Mouse (Mus musculus): ENCODE data around the gene Ccdc80. TPM values are rescaled to one million over a fixed set of nuclear protein-coding genes. Genes with fewer than 3 reads are reported as not detected.
A peak's percentile ranks its signal among the peaks of the same experiment; 100 is the strongest.

The Ccdc80 gene
- 103 and 105 TPM in 2 replicates for polyA plus RNA-seq (2014; fragmentation: Nextera tagmentation; extraction: Ambion mirVana)

DNA sequence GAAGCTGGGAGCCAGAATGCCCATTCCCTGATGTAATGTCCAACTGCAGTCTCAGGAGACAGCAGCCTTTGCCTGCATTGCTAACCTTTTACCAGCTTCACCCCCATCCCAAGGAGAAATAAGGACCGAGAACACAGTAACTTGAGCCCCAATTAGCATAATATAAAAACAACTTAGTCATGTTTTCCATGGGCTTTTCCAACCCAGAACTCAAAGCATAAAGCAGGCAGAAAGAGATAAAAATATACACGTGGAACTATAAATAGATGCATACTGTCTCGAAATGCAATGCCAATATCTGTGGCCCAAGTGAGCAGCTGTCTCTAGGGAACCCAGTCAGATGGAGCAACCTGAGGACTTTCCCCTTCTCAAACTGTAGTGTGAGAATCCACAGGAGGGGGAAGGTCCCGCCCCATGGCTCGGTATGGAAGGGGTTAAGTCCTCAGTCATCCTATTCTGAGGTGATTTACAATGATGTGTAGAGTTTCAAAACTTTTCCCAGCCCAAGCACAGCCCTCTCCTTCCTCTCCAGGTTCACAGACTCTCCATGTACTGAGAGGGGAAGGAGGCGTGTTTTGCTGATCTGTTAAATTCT lies at the start of gene Ccdc80:
Gene Ccdc80 (plus strand): TSS at position 266 of the 595 bp plus-strand sequence.
- H3K27ac ChIP-seq (replicated peaks; ENCODE audit: low read depth, low read length): peak within 1 kb of the TSS; percentile 86
- 5% methylated on average over 6 of the region's 6 CpGs for WGBS
- H3K36me3 ChIP-seq (ENCODE audit: control insufficient read depth, insufficient read depth, low read length): no peaks in the 10 kb centered on the region
- H3K9ac ChIP-seq (ENCODE audit: low read depth, low read length): peak within 1 kb of the TSS; percentile 71
- no peaks in the 10 kb centered on the region for H3K27me3 ChIP-seq (replicated peaks; ENCODE audit: control insufficient read depth, insufficient read depth, low read length)
- peak; percentile 88 for DNase-seq (ENCODE audit: low spot score)
- peak within 1 kb of the TSS; percentile 66 for H3K4me2 ChIP-seq (ENCODE audit: low read depth, low read length)
- no peaks in the 10 kb centered on the region for H3K9me3 ChIP-seq (ENCODE audit: control insufficient read depth, low read length)
- ATAC-seq (ENCODE audit: low read depth): peak; percentile 87
- peaks cover 24% of the 10 kb centered on the region for H3K4me1 ChIP-seq (ENCODE audit: control insufficient read depth, insufficient read depth, low read length)
- peak within 1 kb of the TSS; percentile 45 for H3K4me3 ChIP-seq (ENCODE audit: low read depth, low read length)

DNA sequence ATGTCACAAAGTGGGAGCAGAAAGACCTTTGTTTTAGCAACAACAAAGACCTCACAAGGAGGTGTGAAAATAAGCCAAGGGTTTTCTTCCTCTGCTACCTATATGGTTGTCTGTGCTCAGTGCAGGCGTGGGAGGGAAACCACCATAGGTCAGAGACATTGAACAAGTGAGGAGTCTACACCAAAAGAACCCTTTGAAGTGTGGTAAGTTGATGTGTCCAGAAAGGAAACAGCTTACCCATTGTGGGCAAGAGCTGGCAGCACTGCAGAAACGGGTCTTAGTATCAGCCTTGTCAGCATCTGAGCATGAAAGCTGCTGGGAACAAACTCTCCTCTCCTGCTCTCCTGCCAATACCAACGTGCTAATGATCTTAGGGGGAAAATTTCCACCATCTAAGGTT lies 48.4 kb upstream of the Ccdc80 start:
- Histone ChIP-seq H3K27me3 (replicated peaks; ENCODE audit: control insufficient read depth, insufficient read depth, low read length) (no peaks in the 10 kb centered on the region), H3K4me1 (ENCODE audit: control insufficient read depth, insufficient read depth, low read length) (no peaks in the 10 kb centered on the region), H3K9me3 (ENCODE audit: control insufficient read depth, low read length) (no peaks in the 10 kb centered on the region), H3K36me3 (ENCODE audit: control insufficient read depth, insufficient read depth, low read length) (no peaks in the 10 kb centered on the region), H3K4me2 (ENCODE audit: low read depth, low read length) (no peak overlapping the region), H3K9ac (ENCODE audit: low read depth, low read length) (no peak overlapping the region), H3K4me3 (ENCODE audit: low read depth, low read length) (no peak overlapping the region), H3K27ac (replicated peaks; ENCODE audit: low read depth, low read length) (no peak overlapping the region)
- 57% methylated on average over 3 of the region's 3 CpGs for WGBS
- DNase-seq (ENCODE audit: low spot score): peak; percentile 11
- no peak for ATAC-seq (ENCODE audit: low read depth)

DNA sequence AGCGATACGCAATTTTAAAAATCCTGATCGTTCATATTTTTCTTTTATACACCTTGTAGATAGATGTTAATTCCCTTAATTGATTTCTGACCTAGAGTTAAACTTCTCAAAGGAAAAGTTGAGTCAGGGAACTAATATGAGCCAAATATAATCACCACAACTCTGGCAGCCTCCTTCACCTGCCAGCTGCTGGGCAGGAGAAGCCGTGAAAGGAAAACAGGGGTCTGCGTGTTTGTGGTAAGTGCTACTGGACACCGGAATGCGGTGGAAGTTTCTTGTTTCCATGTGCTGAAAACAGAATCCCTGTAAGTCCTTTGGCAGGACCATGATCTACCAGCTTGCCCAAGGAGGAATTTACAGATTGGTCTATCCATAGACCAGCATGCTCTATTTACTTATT lies 36.0 kb upstream of the Ccdc80 start:
- H3K27me3 ChIP-seq (replicated peaks; ENCODE audit: control insufficient read depth, insufficient read depth, low read length): no peaks in the 10 kb centered on the region
- peak; percentile 13 for DNase-seq (ENCODE audit: low spot score)
- WGBS: 87% methylated on average over 7 of the region's 7 CpGs
- ATAC-seq (ENCODE audit: low read depth): no peak
- no peak overlapping the region for H3K4me2 ChIP-seq (ENCODE audit: low read depth, low read length)
- no peaks in the 10 kb centered on the region for H3K4me1 ChIP-seq (ENCODE audit: control insufficient read depth, insufficient read depth, low read length)
- no peaks in the 10 kb centered on the region for H3K9me3 ChIP-seq (ENCODE audit: control insufficient read depth, low read length)
- no peak overlapping the region for H3K9ac ChIP-seq (ENCODE audit: low read depth, low read length)
- H3K36me3 ChIP-seq (ENCODE audit: control insufficient read depth, insufficient read depth, low read length): no peaks in the 10 kb centered on the region
- no peak overlapping the region for H3K27ac ChIP-seq (replicated peaks; ENCODE audit: low read depth, low read length)
- H3K4me3 ChIP-seq (ENCODE audit: low read depth, low read length): no peak overlapping the region

DNA sequence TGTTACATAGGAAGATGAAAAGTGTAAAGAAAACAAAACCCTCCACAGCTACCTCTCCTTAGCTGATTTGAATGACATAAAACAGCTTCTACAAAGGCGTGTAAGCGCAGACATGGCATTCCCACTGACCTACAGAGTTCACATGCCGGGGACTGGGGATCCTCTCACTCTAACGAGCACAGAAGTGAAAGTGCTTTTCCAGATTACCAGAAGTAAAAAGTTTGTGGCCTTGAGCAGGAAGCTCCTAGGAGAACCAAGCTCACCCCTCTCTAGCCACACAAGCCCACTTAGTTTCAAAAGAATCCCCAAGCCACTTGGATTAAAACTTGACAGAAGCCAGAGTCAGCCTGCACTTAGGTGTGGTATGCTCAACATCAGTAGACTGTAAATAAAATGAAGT lies 35.3 kb upstream of the Ccdc80 start:
- DNase-seq (ENCODE audit: low spot score) (no peak), ATAC-seq (ENCODE audit: low read depth) (no peak)
- Histone ChIP-seq H3K9me3 (ENCODE audit: control insufficient read depth, low read length) (no peaks in the 10 kb centered on the region), H3K27ac (replicated peaks; ENCODE audit: low read depth, low read length) (no peak overlapping the region), H3K4me3 (ENCODE audit: low read depth, low read length) (no peak overlapping the region), H3K9ac (ENCODE audit: low read depth, low read length) (no peak overlapping the region), H3K4me2 (ENCODE audit: low read depth, low read length) (no peak overlapping the region), H3K27me3 (replicated peaks; ENCODE audit: control insufficient read depth, insufficient read depth, low read length) (no peaks in the 10 kb centered on the region), H3K4me1 (ENCODE audit: control insufficient read depth, insufficient read depth, low read length) (no peaks in the 10 kb centered on the region), H3K36me3 (ENCODE audit: control insufficient read depth, insufficient read depth, low read length) (no peaks in the 10 kb centered on the region)
- WGBS: 71% methylated on average over 4 of the region's 4 CpGs

DNA sequence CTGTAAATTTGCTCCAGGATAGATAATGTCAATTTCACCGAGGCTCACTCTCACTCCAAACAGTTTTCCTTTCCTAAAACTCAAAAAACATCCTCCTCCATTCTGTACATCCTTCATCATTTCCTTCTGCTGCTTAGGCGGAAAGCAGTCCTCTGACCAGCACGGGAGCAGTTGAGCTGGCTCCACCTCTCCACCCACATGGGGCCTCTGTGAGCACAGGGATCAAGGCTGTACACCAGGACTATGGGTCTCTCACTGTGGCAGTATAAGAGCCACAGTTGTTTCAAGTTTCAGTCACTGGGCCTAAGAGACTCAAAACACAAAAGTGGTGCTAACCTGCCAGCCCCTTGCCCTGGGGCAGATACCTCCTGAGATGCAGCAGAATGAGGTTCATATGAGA lies 32.1 kb upstream of the Ccdc80 start:
- WGBS: 42% methylated on average over 3 of the region's 3 CpGs
- Histone ChIP-seq H3K36me3 (ENCODE audit: control insufficient read depth, insufficient read depth, low read length) (no peaks in the 10 kb centered on the region), H3K4me1 (ENCODE audit: control insufficient read depth, insufficient read depth, low read length) (no peaks in the 10 kb centered on the region), H3K4me3 (ENCODE audit: low read depth, low read length) (no peak overlapping the region), H3K4me2 (ENCODE audit: low read depth, low read length) (no peak overlapping the region), H3K9me3 (ENCODE audit: control insufficient read depth, low read length) (no peaks in the 10 kb centered on the region), H3K9ac (ENCODE audit: low read depth, low read length) (no peak overlapping the region), H3K27me3 (replicated peaks; ENCODE audit: control insufficient read depth, insufficient read depth, low read length) (no peaks in the 10 kb centered on the region), H3K27ac (replicated peaks; ENCODE audit: low read depth, low read length) (no peak overlapping the region)
- ATAC-seq (ENCODE audit: low read depth) (no peak), DNase-seq (ENCODE audit: low spot score) (no peak)

DNA sequence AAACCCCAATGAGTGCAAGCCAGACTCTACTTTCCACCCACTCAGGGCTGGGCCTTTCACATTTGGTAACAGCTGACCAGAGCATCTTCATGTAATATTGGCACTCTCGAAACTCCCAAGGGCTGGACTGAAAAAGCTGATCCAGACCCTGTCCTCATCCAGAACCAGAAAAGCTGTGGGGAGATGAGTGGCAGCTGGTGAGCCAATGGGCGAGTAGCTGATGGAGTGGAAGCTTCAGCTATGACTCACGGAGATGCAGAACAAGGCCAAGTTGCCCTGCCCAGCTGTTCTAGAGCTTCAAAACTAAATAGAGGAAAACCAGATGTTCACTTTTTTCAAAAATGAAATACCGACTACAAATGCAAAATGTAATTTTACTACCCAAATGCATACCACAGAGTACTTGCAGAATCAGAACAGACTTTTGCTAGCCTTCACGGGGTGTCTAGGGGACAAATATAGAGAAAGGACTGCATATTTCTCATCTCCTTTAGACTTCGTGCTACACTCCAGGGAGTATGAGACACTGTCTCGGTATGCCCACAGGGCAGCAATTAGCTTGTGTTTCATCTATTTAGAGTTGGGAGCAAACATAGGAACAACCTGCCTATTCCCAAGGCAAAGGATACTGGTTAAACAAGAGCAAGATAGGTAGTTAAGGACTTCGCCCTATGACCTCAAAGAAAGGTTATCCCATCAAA lies 22.7 kb upstream of the Ccdc80 start:
- no peak overlapping the region for H3K27ac ChIP-seq (replicated peaks; ENCODE audit: low read depth, low read length)
- no peak overlapping the region for H3K4me2 ChIP-seq (ENCODE audit: low read depth, low read length)
- DNase-seq (ENCODE audit: low spot score): no peak
- WGBS: 55% methylated on average over 8 of the region's 8 CpGs
- no peaks in the 10 kb centered on the region for H3K36me3 ChIP-seq (ENCODE audit: control insufficient read depth, insufficient read depth, low read length)
- H3K9ac ChIP-seq (ENCODE audit: low read depth, low read length): no peak overlapping the region
- H3K4me1 ChIP-seq (ENCODE audit: control insufficient read depth, insufficient read depth, low read length): no peaks in the 10 kb centered on the region; the same call in 1 of the 2 replicates
- no peaks in the 10 kb centered on the region for H3K9me3 ChIP-seq (ENCODE audit: control insufficient read depth, low read length)
- no peak overlapping the region for H3K4me3 ChIP-seq (ENCODE audit: low read depth, low read length)
- no peak for ATAC-seq (ENCODE audit: low read depth)
- no peaks in the 10 kb centered on the region for H3K27me3 ChIP-seq (replicated peaks; ENCODE audit: control insufficient read depth, insufficient read depth, low read length)

DNA sequence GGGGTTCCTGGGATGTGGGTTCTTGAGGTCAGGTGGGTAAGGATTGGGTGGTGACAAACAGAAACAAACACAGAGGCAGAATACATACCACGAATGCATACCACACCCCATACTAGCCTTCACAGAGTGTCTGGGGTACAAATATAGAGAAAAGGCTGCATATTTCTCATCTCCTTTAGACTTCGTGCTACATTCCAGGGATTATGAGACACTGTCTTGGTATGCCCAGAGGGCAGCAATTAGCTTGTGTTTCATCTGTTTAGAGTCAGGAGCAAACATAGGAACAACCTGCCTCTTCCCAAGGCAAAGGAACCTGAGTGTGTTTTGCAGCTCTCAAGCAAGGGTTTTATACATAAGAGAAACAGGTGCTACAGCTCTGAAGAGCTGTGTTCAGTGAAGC lies 21.8 kb upstream of the Ccdc80 start:
- Histone ChIP-seq H3K4me1 (ENCODE audit: control insufficient read depth, insufficient read depth, low read length) (no peaks in the 10 kb centered on the region; the same call in 1 of the 2 replicates), H3K9ac (ENCODE audit: low read depth, low read length) (no peak overlapping the region), H3K9me3 (ENCODE audit: control insufficient read depth, low read length) (no peaks in the 10 kb centered on the region), H3K27me3 (replicated peaks; ENCODE audit: control insufficient read depth, insufficient read depth, low read length) (no peaks in the 10 kb centered on the region), H3K4me3 (ENCODE audit: low read depth, low read length) (no peak overlapping the region), H3K27ac (replicated peaks; ENCODE audit: low read depth, low read length) (no peak overlapping the region), H3K4me2 (ENCODE audit: low read depth, low read length) (no peak overlapping the region), H3K36me3 (ENCODE audit: control insufficient read depth, insufficient read depth, low read length) (no peaks in the 10 kb centered on the region)
- WGBS: 42% methylated on average over 2 of the region's 2 CpGs
- ATAC-seq (ENCODE audit: low read depth): no peak; the same call in 1 of the 2 replicates
- peak; percentile 35 for DNase-seq (ENCODE audit: low spot score)

DNA sequence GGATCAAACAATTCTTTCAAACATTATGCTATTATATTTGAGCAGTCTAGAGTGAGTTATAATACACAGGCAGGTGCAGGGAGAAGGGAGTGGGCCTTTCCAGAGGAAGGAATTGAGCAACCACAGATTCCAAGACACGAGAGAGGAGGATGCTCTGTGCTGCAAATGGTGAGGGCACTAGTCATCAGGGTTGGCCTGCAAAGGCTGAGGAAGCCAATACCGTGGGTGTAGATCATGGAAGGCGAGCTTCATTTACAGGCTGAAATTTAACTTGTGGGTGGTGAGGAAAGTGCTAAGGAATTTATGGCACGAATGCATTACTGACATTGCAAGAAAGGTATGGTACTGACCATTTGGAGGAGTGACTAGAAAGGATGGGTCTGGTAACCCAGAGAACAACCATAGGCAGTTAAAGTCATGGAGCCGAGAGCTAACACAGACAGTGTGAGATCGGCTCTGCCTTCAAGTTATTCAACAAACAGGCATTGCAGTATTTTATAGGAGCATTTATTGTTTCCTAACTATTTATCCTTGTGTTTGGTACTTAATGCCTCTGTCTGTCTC lies 15.6 kb upstream of the Ccdc80 start:
- WGBS: 85% methylated on average over 6 of the region's 6 CpGs
- Histone ChIP-seq H3K4me1 (ENCODE audit: control insufficient read depth, insufficient read depth, low read length) (no peaks in the 10 kb centered on the region), H3K4me2 (ENCODE audit: low read depth, low read length) (no peak overlapping the region), H3K27me3 (replicated peaks; ENCODE audit: control insufficient read depth, insufficient read depth, low read length) (no peaks in the 10 kb centered on the region), H3K4me3 (ENCODE audit: low read depth, low read length) (no peak overlapping the region), H3K9ac (ENCODE audit: low read depth, low read length) (no peak overlapping the region), H3K9me3 (ENCODE audit: control insufficient read depth, low read length) (no peaks in the 10 kb centered on the region), H3K36me3 (ENCODE audit: control insufficient read depth, insufficient read depth, low read length) (no peaks in the 10 kb centered on the region), H3K27ac (replicated peaks; ENCODE audit: low read depth, low read length) (no peak overlapping the region)
- ATAC-seq (ENCODE audit: low read depth) (no peak), DNase-seq (ENCODE audit: low spot score) (no peak)
